Mouse (Mus musculus) liver (tissue): Measurements from ENCODE around the gene Aff3.

Source experiments
- DNase-seq: peaks from one replicate; pipeline ENCODE4 v3.0.0-alpha.2; 2020; ENCODE audit warnings: mixed read lengths

The Aff3 gene

GRCm38 (mm10) chr1:38536929-38537540 is 127.7 kb downstream of the Aff3 start:
- DNase-seq: no peak

- no peak for DNase-seq
Observed at GRCm38 (mm10) chr1:38532581-38532980, 132.2 kb downstream of the Aff3 start.

- DNase-seq: no peak
Observed at GRCm38 (mm10) chr1:38528607-38529006, 136.1 kb downstream of the Aff3 start.

- no peak for DNase-seq
Observed at GRCm38 (mm10) chr1:38526568-38526967, 138.2 kb downstream of the Aff3 start.

- no peak for DNase-seq
Observed at GRCm38 (mm10) chr1:38521651-38522050, 143.1 kb downstream of the Aff3 start.

GRCm38 (mm10) chr1:38516225-38516624 is 148.5 kb downstream of the Aff3 start:
- DNase-seq: no peak

GRCm38 (mm10) chr1:38514634-38515011 is 150.1 kb downstream of the Aff3 start:
- DNase-seq: no peak

GRCm38 (mm10) chr1:38513970-38514633 is 150.7 kb downstream of the Aff3 start:
- no peak for DNase-seq

- DNase-seq: no peak
Observed at GRCm38 (mm10) chr1:38512258-38513081, 152.3 kb downstream of the Aff3 start.

GRCm38 (mm10) chr1:38511076-38511475 is 153.7 kb downstream of the Aff3 start:
- DNase-seq: no peak

- DNase-seq: no peak
Observed at GRCm38 (mm10) chr1:38509301-38509700, 155.5 kb downstream of the Aff3 start.

GRCm38 (mm10) chr1:38507636-38508179 is 157.0 kb downstream of the Aff3 start:
- peak; percentile 25 for DNase-seq

- no peak for DNase-seq
Observed at GRCm38 (mm10) chr1:38506396-38506795, 158.4 kb downstream of the Aff3 start.

GRCm38 (mm10) chr1:38503431-38504089 is 161.2 kb downstream of the Aff3 start:
- no peak for DNase-seq

GRCm38 (mm10) chr1:38502797-38503196 is 162.0 kb downstream of the Aff3 start:
- DNase-seq: no peak

- DNase-seq: no peak
Observed at GRCm38 (mm10) chr1:38501231-38501630, 163.5 kb downstream of the Aff3 start.

- peak; percentile 28 for DNase-seq
Observed at GRCm38 (mm10) chr1:38499500-38499899, 165.3 kb downstream of the Aff3 start.

GRCm38 (mm10) chr1:38497576-38497975 is 167.2 kb downstream of the Aff3 start:
- DNase-seq: no peak

- DNase-seq: no peak
Observed at GRCm38 (mm10) chr1:38496886-38497528, 167.7 kb downstream of the Aff3 start.

- no peak for DNase-seq
Observed at GRCm38 (mm10) chr1:38495284-38495683, 169.5 kb downstream of the Aff3 start.

- no peak for DNase-seq
Observed at GRCm38 (mm10) chr1:38489733-38490132, 175.0 kb downstream of the Aff3 start.

- no peak for DNase-seq
Observed at GRCm38 (mm10) chr1:38488667-38489210, 176.0 kb downstream of the Aff3 start.
